Mouse (Mus musculus) brown adipose tissue, adult 24 weeks (tissue): ENCODE measurements around the gene Tradd. TPM values are rescaled to one million over a fixed set of nuclear protein-coding genes. Genes with fewer than 3 reads are reported as not detected.

ENCODE experiments used
- H3K27ac ChIP-seq: fragments of 200-500 bp; replicated peaks from 2 replicates; pipeline ENCODE4 v1.5.1; 2012; ENCODE audit warnings: low read depth, mild to moderate bottlenecking, low read length
- H3K4me1 ChIP-seq: fragments of 200-500 bp; 2 replicates; pipeline ENCODE4 v1.6.1; 2012; ENCODE audit warnings: low read length, mixed read lengths; ENCODE audit not compliant: control insufficient read depth, insufficient read depth, insufficient read length
- H3K4me3 ChIP-seq: fragments of 200-500 bp; 2 replicates; pipeline ENCODE4 v1.5.1; 2012; ENCODE audit warnings: low read depth, mild to moderate bottlenecking, low read length, moderate library complexity; ENCODE audit not compliant: insufficient read depth
- polyA plus RNA-seq: library from polyadenylated mRNA; stranded (reverse); fragments of >200 nt; gene quantifications from 2 replicates; pipeline ENCODE4 v1.2.4, GENCODE M21; 2012; ENCODE audit not compliant: missing spikeins, insufficient read depth, insufficient read length

The Tradd gene
- polyA plus RNA-seq, 1 experiment: 5.1 TPM

- Histone ChIP-seq H3K4me1 (no peaks in the 10 kb centered on the region), H3K4me3 (no peak overlapping the region), H3K27ac (no peak overlapping the region)
Observed at GRCm38 (mm10) chr8:105217926-105218522, 46.4 kb downstream of the Tradd start.

GRCm38 (mm10) chr8:105214104-105214503 lies 50.3 kb downstream of the Tradd start:
- Histone ChIP-seq H3K27ac (no peak overlapping the region), H3K4me1 (no peaks in the 10 kb centered on the region), H3K4me3 (no peak overlapping the region)

DNA sequence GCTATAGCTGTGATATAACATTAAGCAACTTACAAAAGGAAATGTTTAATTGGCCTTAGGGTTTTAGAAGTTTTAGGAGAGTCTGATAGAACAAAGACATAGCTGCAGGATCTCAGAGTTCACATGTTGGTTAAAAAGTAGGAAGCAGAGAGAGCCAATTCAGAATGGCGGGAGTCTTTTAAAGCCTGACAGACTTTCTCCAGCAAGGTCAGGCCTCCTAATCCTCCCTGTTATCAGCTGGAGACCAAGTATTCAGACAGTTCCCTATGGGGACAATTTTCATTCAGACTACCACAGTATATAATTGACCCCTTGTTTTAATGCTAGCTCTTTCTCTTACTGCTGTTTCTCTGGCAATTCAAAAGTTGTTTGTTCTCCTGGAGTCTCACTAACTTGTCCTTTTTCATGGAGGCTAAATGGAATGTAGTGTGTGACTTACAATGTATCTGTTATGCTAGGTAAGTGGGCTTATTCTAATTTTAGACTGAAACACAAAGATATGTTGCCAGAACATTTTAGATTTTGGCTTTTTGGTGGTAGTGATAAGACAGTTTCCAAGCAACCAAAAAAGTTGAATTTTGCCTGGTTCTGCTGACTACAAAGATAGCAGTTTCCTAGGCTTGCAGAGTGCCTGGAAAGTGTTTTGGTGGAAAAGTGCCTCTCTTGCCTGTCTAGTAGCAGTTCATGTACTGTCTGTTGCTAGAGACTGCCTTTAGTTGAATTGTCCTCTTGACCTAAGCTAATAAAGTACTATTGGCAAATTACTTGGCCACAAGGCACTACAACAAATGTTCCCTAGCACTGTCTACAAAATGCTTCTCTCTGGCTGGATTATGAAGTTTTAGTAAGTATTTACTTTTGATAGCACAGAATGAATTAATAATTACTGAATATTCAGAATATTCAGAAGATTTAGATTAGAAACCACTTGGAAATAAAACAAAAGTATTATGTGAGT lies 55.0 kb downstream of the Tradd start:
- Histone ChIP-seq H3K4me3 (no peak overlapping the region), H3K4me1 (no peaks in the 10 kb centered on the region), H3K27ac (no peak overlapping the region)

Other genes starting within 250 kb of the Tradd start
- gene Ces3a, start 216.0 kb downstream of the Tradd start, polyA plus RNA-seq: 0.91 TPM in 1 of 2 replicates, not detected in the other
- gene Ces3b, start 180.9 kb downstream of the Tradd start, polyA plus RNA-seq: not detected in 2 replicates
- gene Ces4a, start 132.8 kb downstream of the Tradd start, polyA plus RNA-seq: not detected in 2 replicates
- gene Cbfb, start 93.9 kb downstream of the Tradd start, polyA plus RNA-seq: 14.0 and 14.7 TPM in 2 replicates
- 15.1 and 17.8 TPM in 2 replicates for gene D230025D16Rik, start 39.5 kb downstream of the Tradd start, polyA plus RNA-seq
- gene B3gnt9, start 9.5 kb downstream of the Tradd start, polyA plus RNA-seq: 1.9 and 2.8 TPM in 2 replicates
- 2.0 TPM in 2 replicates for gene Fbxl8, start within 50 bp of the Tradd start, polyA plus RNA-seq
- gene Hsf4, start 5.2 kb upstream of the Tradd start, polyA plus RNA-seq: 5.0 and 6.9 TPM in 2 replicates
- 57.4 and 71.2 TPM in 2 replicates for gene Nol3, start 11.5 kb upstream of the Tradd start, polyA plus RNA-seq
- 0.63 and 1.4 TPM in 2 replicates for gene 4931428F04Rik, start 25.3 kb upstream of the Tradd start, polyA plus RNA-seq
- 0.83 and 3.3 TPM in 2 replicates for gene Exoc3l, start 31.5 kb upstream of the Tradd start, polyA plus RNA-seq
- gene E2f4, start 33.1 kb upstream of the Tradd start, polyA plus RNA-seq: 22.5 and 27.0 TPM in 2 replicates
- gene Elmo3, start 41.0 kb upstream of the Tradd start, polyA plus RNA-seq: 1.1 and 4.7 TPM in 2 replicates
- 0.83 and 0.99 TPM in 2 replicates for gene Lrrc29, start 61.7 kb upstream of the Tradd start, polyA plus RNA-seq
- 60.5 and 72.6 TPM in 2 replicates for gene Tmem208, start 61.7 kb upstream of the Tradd start, polyA plus RNA-seq
- gene Fhod1, start 83.3 kb upstream of the Tradd start, polyA plus RNA-seq: 2.1 and 3.3 TPM in 2 replicates
- 0.24 TPM in 1 of 2 replicates, not detected in the other for gene Slc9a5, start 84.2 kb upstream of the Tradd start, polyA plus RNA-seq
- gene Plekhg4, start 108.7 kb upstream of the Tradd start, polyA plus RNA-seq: not detected in 2 replicates
- gene Kctd19, start 148.9 kb upstream of the Tradd start, polyA plus RNA-seq: not detected in 2 replicates
- gene Lrrc36, start 149.0 kb upstream of the Tradd start, polyA plus RNA-seq: 0.88 and 1.0 TPM in 2 replicates
- 29.6 and 45.2 TPM in 2 replicates for gene Tppp3, start 206.9 kb upstream of the Tradd start, polyA plus RNA-seq
- 8.7 and 10.2 TPM in 2 replicates for gene Zdhhc1, start 232.3 kb upstream of the Tradd start, polyA plus RNA-seq